Mouse (Mus musculus): Measurements from ENCODE around the gene Apoc1. TPM values are rescaled to one million over a fixed set of nuclear protein-coding genes. Genes with fewer than 3 reads are reported as not detected.

The Apoc1 gene
- 1 to 10 TPM; 3.8 to 5.7 TPM for total RNA-seq (2023)

GRCm38 (mm10) chr7:19691873-19692865 is at the start of gene Apoc1:
Apoc1 (minus strand) TSS chr7:19692660.

GRCm38 (mm10) chr7:19715239-19716054 is 23.0 kb upstream of the Apoc1 start, which contains the start of gene Tomm40:
Tomm40 (minus strand) TSS chr7:19715438.

GRCm38 (mm10) chr7:19698907-19699826 is 6.7 kb upstream of the Apoc1 start, which contains the start of gene Apoe:
Apoe (minus strand) TSS chr7:19699188.

GRCm38 (mm10) chr7:19681202-19681694 is 11.2 kb downstream of the Apoc1 start, which contains the start of the genes Gm44805 and Apoc4:
Gm44805 (minus strand) TSS chr7:19681423.
Apoc4 (minus strand) TSS chr7:19681479.

GRCm38 (mm10) chr7:19677872-19678271 is 14.6 kb downstream of the Apoc1 start, which contains the start of gene Apoc2:
Apoc2 (minus strand) TSS chr7:19677941.

GRCm38 (mm10) chr7:19664955-19665841 is 27.3 kb downstream of the Apoc1 start, which contains the start of gene Clptm1:
Clptm1 (minus strand) TSS chr7:19665033.

Other genes with a start within 250 kb of the Apoc1 start
- gene Mark4, start 233.8 kb downstream of the Apoc1 start, total RNA-seq (2023) = 10 to 100 TPM; 26.4 to 28.6 TPM
- gene Exoc3l2, start 229.3 kb downstream of the Apoc1 start, total RNA-seq (2023) = under 1 TPM; 0.24 to 0.35 TPM
- 1 to 10 TPM; 7.4 to 7.9 TPM for gene Bloc1s3, start 184.3 kb downstream of the Apoc1 start, total RNA-seq (2023)
- 10 to 100 TPM; 22.1 to 24.5 TPM for gene Trappc6a, start 184.3 kb downstream of the Apoc1 start, total RNA-seq (2023)
- not detected for gene Nkpd1, start 174.8 kb downstream of the Apoc1 start, total RNA-seq (2023)
- gene Ppp1r37, start 129.6 kb downstream of the Apoc1 start, total RNA-seq (2023) = 10 to 100 TPM; 31.9 to 36.5 TPM
- gene Zfp296, start 115.4 kb downstream of the Apoc1 start, total RNA-seq (2023) = 1 to 10 TPM; 3.0 to 3.5 TPM
- gene Gemin7, start 115.1 kb downstream of the Apoc1 start, total RNA-seq (2023) = 10 to 100 TPM; 53.1 to 56.2 TPM
- gene Clasrp, start 88.2 kb downstream of the Apoc1 start, total RNA-seq (2023) = 10 to 100 TPM; 51.8 to 52.1 TPM
- 10 to 100 TPM; 13.5 to 14.1 TPM for gene Relb, start 63.2 kb downstream of the Apoc1 start, total RNA-seq (2023)
- 10 to 100 TPM; 57.6 to 60.6 TPM for gene Clptm1, start 27.6 kb downstream of the Apoc1 start, total RNA-seq (2023)
- gene Apoc2, start 14.7 kb downstream of the Apoc1 start, total RNA-seq (2023) = 10 to 100 TPM; 52.2 to 56.0 TPM
- not detected for gene Gm44805, start 11.2 kb downstream of the Apoc1 start, total RNA-seq (2023)
- not detected for gene Apoc4, start 11.2 kb downstream of the Apoc1 start, total RNA-seq (2023)
- 10 to 100 TPM; 95.8 to 99.6 TPM for gene Apoe, start 6.5 kb upstream of the Apoc1 start, total RNA-seq (2023)
- 10 to 100 TPM; 28.6 to 35.3 TPM for gene Tomm40, start 22.8 kb upstream of the Apoc1 start, total RNA-seq (2023)
- gene Nectin2, start 57.8 kb upstream of the Apoc1 start, total RNA-seq (2023) = under 1 TPM; 0.38 to 0.55 TPM
- not detected for gene Bcam, start 78.4 kb upstream of the Apoc1 start, total RNA-seq (2023)
- gene Cblc, start 104.1 kb upstream of the Apoc1 start, total RNA-seq (2023) = not detected
- 10 to 100 TPM; 19.6 to 41.8 TPM for gene Bcl3, start 130.1 kb upstream of the Apoc1 start, total RNA-seq (2023)
- gene Gm19345, start 159.3 kb upstream of the Apoc1 start, total RNA-seq (2023) = not detected
- gene Ceacam16, start 168.6 kb upstream of the Apoc1 start, total RNA-seq (2023) = 1 to 10 TPM; 1.3 to 1.7 TPM
- under 1 TPM; 0.68 TPM for gene Ceacam19, start 195.3 kb upstream of the Apoc1 start, total RNA-seq (2023)
- 1 to 10 TPM; 4.1 to 5.1 TPM for gene Pvr, start 228.5 kb upstream of the Apoc1 start, total RNA-seq (2023)

All from neutrophil, adult 83 days (primary cell).